Mouse (Mus musculus) lung, adult 2 months (tissue): ENCODE data around the gene Spaca9.

Experiments used
- CTCF ChIP-seq: fragments of 200-500 bp; IDR thresholded peaks from 2 replicates; pipeline ENCODE4 v1.5.1; 2011; ENCODE audit warnings: mild to moderate bottlenecking, low read length, control low read depth; ENCODE audit not compliant: insufficient read depth
- POLR2A ChIP-seq: fragments of 200-500 bp; IDR thresholded peaks from 2 replicates; pipeline ENCODE4 v1.6.1; 2011; ENCODE audit warnings: low read depth, mild to moderate bottlenecking, control low read depth, low read length, borderline replicate concordance; ENCODE audit errors: extremely low read depth

DNA sequence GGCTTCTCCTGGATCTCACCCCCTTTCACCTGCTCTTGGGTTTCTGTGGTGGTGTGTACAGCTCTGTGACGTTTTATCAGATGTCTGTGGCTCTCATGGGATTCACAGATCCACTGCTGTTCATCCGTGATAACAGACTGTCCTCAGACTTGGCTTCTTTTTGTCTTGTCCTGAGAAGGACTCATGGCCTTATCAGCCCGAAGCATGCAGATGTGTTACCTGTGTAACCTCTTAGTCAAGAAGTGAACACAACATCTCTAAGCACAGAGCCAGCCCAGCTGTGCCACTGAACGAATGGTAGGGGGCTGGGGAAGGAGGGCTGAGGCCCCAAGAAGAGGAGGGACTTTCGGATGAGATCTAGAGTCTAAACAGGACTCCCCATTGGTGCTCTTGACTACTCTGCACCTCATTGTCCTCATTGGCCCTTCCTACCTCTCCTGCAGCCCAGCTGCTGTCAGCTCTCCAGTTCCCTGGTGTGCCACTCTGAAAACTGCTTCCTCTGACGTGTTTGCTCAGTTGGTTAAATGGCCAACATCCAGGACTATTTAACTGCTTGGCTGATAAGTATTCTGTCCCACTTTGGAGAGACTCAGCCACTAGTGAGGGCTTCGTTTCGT is 2.2 kb upstream of the Spaca9 start:
- TF ChIP-seq CTCF: no peak
- TF ChIP-seq POLR2A: no peak
